Mouse (Mus musculus) forebrain, postnatal 0 days (tissue): ENCODE data around the gene Ofd1. TPM values are rescaled to one million over a fixed set of nuclear protein-coding genes. Genes with fewer than 3 reads are reported as not detected.

Experiments used
- ATAC-seq: fragments of 200-750 bp; cut with Nextera tagmentation; 2 replicates; pipeline ENCODE4 v1.8.0; 2017; ENCODE audit warnings: mild to moderate bottlenecking, moderate library complexity
- DNase-seq: peaks from one replicate; pipeline ENCODE4 v3.0.0-alpha.2; 2015
- H3K27ac ChIP-seq: fragments of 300-500 bp; sonication (generic); 2 replicates; pipeline ENCODE4 v1.5.1; 2014; ENCODE audit warnings: low read depth, mild to moderate bottlenecking, antibody characterized with exemption, low read length, moderate library complexity, mixed read lengths
- H3K27me3 ChIP-seq: fragments of 300-500 bp; sonication (generic); 2 replicates; pipeline ENCODE4 v1.6.1; 2014; ENCODE audit warnings: mild to moderate bottlenecking, low read length, mixed read lengths; ENCODE audit not compliant: insufficient read depth
- H3K36me3 ChIP-seq: fragments of 300-500 bp; sonication (generic); 2 replicates; pipeline ENCODE4 v1.6.1; 2014; ENCODE audit warnings: mild to moderate bottlenecking, moderate library complexity; ENCODE audit not compliant: insufficient read depth
- H3K4me1 ChIP-seq: fragments of 300-500 bp; sonication (generic); 2 replicates; pipeline ENCODE4 v1.6.1; 2014; ENCODE audit warnings: antibody characterized with exemption; ENCODE audit not compliant: insufficient read depth
- H3K4me2 ChIP-seq: fragments of 300-500 bp; sonication (generic); 2 replicates; pipeline ENCODE4 v1.6.1; 2014; ENCODE audit warnings: low read depth, mild to moderate bottlenecking, moderate library complexity
- H3K4me3 ChIP-seq: fragments of 300-500 bp; sonication (generic); 2 replicates; pipeline ENCODE4 v1.5.1; 2014; ENCODE audit warnings: low read depth, low read length, mixed read lengths
- H3K9ac ChIP-seq: fragments of 300-500 bp; sonication (generic); 2 replicates; pipeline ENCODE4 v1.6.1; 2014; ENCODE audit warnings: mild to moderate bottlenecking
- H3K9me3 ChIP-seq: fragments of 300-500 bp; sonication (generic); 2 replicates; pipeline ENCODE4 v1.6.1; 2016; ENCODE audit warnings: low read length
- CTCF ChIP-seq: sonication (generic); IDR thresholded peaks from 2 replicates; pipeline ENCODE4 v1.5.1; 2016; ENCODE audit warnings: antibody characterized with exemption, control low read depth, low read depth
- WGBS: fragments of 180-500 bp; shearing (Covaris S2); extraction: QIAGEN DNeasy Blood & Tissue Kit; methylation state at CpG from one replicate; pipeline ENCODE4 v1.1.7; 2014; 5-methylcytosine and 5-hydroxymethylcytosine counted together
- polyA plus RNA-seq: library from polyadenylated mRNA; unstranded; fragments of >200 nt; fragmentation: Nextera tagmentation; extraction: Ambion mirVana; gene quantifications from 2 replicates; pipeline ENCODE4 v1.2.1, GENCODE M21; 2015
- total RNA-seq: library from RNA; depleted of rRNA; stranded (reverse); fragments of >200 nt; gene quantifications from 2 replicates; pipeline ENCODE4 v1.2.3, GENCODE M21; 2014; rRNA removed

Gene Ofd1
- total RNA-seq (8.4 and 12.2 TPM in 2 replicates), polyA plus RNA-seq (5.9 and 7.3 TPM in 2 replicates)

- WGBS: 19% methylated on average over 44 of the region's 44 CpGs
- TF ChIP-seq CTCF: no peak
- Histone ChIP-seq H3K9ac (peak within 1 kb of the TSS; percentile 81), H3K36me3 (no peaks in the 10 kb centered on the region), H3K4me1 (0 out of 2 replicates have a peak, but pooled peaks cover 4% of the 10 kb centered on the region), H3K27ac (peak within 1 kb of the TSS; percentile 85), H3K9me3 (no peaks in the 10 kb centered on the region), H3K4me2 (peak within 1 kb of the TSS; percentile 55), H3K27me3 (no peaks in the 10 kb centered on the region), H3K4me3 (peak within 1 kb of the TSS; percentile 60)
- ATAC-seq (peak; percentile 100), DNase-seq (peak; percentile 94)
Observed at GRCm38 (mm10) chrX:166440616-166441063, at the start of gene Ofd1. Ofd1 (minus strand) TSS chrX:166440704.

- Histone ChIP-seq H3K4me1 (no peaks in the 10 kb centered on the region), H3K27ac (peak within 1 kb of the TSS; percentile 79), H3K4me3 (peak within 1 kb of the TSS; percentile 63), H3K9me3 (no peaks in the 10 kb centered on the region), H3K4me2 (peak within 1 kb of the TSS; percentile 55), H3K9ac (peak within 1 kb of the TSS; percentile 74), H3K27me3 (no peaks in the 10 kb centered on the region), H3K36me3 (no peaks in the 10 kb centered on the region)
- ATAC-seq: peak; percentile 99
- TF ChIP-seq CTCF: no peak
- 23% methylated on average over 41 of the region's 41 CpGs for WGBS
- peak; percentile 88 for DNase-seq
Observed at GRCm38 (mm10) chrX:166479365-166479983, 39.0 kb upstream of the Ofd1 start, which contains the start of gene Rab9. Rab9 (minus strand) TSS chrX:166479867.

- TF ChIP-seq CTCF: no peak
Observed at GRCm38 (mm10) chrX:166478631-166479364, 38.3 kb upstream of the Ofd1 start.

DNA sequence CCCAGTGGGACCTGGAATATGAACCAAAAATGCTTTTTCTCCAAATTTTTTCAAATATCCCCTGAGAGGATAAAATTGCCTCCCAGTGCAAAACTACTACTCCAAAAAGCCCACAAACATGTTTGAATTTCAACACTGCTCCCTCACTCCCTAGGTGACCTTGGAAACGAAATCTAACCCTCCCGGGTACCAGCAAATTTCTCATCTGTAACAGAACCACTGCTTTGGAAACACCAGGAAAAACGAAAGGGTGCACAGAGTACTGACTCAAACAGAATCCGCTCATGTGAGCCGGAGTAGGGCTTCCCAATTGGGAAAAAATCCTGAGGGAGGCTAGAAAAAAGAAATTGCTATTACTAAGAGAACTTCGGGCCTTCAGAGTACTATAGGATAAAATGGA lies 36.9 kb upstream of the Ofd1 start:
- WGBS: 75% methylated on average over 6 of the region's 6 CpGs
- DNase-seq (no peak), ATAC-seq (no peak)
- Histone ChIP-seq H3K4me2 (peak overlapping the region; percentile 55), H3K9me3 (no peaks in the 10 kb centered on the region), H3K27ac (no peak overlapping the region), H3K27me3 (no peaks in the 10 kb centered on the region), H3K4me1 (no peaks in the 10 kb centered on the region), H3K9ac (no peak overlapping the region), H3K4me3 (no peak overlapping the region), H3K36me3 (no peaks in the 10 kb centered on the region)
- TF ChIP-seq CTCF: no peak

More at GRCm38 (mm10) chrX:166478631-166479364, 38.3 kb upstream of the Ofd1 start:
- Histone ChIP-seq H3K4me2 (peak overlapping the region; percentile 55), H3K36me3 (no peaks in the 10 kb centered on the region), H3K9me3 (no peaks in the 10 kb centered on the region), H3K9ac (peak overlapping the region; percentile 74), H3K4me1 (no peaks in the 10 kb centered on the region), H3K4me3 (peak overlapping the region; percentile 63), H3K27me3 (no peaks in the 10 kb centered on the region), H3K27ac (peak overlapping the region; percentile 79; the same call in 1 of the 2 replicates)
- peak; percentile 3 for DNase-seq
- peak; percentile 50; the same call in 1 of the 2 replicates for ATAC-seq
- WGBS: 31% methylated on average over 28 of the region's 28 CpGs

GRCm38 (mm10) chrX:166472612-166473011 lies 32.1 kb upstream of the Ofd1 start:
- no peak overlapping the region for H3K4me3 ChIP-seq
- H3K4me1 ChIP-seq: no peaks in the 10 kb centered on the region
- H3K4me2 ChIP-seq: no peak overlapping the region
- no peaks in the 10 kb centered on the region for H3K9me3 ChIP-seq
- no peak for TF ChIP-seq CTCF
- no peak for DNase-seq
- 81% methylated on average over 6 of the region's 6 CpGs for WGBS
- no peak overlapping the region for H3K9ac ChIP-seq
- H3K27ac ChIP-seq: no peak overlapping the region
- no peaks in the 10 kb centered on the region for H3K27me3 ChIP-seq
- ATAC-seq: no peak
- H3K36me3 ChIP-seq: no peaks in the 10 kb centered on the region

DNA sequence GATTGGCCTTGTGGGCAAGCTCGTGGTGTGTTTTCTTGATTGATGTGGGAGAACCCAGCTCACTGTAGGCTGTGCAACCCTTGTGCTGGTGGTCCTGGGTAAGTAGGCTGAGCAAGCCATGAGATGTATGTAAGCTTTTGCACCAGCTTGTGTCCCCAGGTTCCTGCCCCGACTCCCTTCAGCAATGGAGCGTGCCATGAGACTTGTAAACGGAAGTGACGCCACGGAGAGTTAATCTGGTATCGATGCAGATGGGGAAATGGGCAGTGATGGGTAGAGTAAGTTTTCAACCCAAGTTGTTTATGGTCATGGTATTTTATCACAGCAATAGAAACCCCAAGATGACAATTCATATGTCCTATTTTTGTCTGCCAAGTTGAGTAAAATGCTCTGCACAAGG lies 27.8 kb upstream of the Ofd1 start:
- Histone ChIP-seq H3K4me2 (no peak overlapping the region), H3K27ac (no peak overlapping the region), H3K4me1 (no peaks in the 10 kb centered on the region), H3K9ac (no peak overlapping the region), H3K36me3 (no peaks in the 10 kb centered on the region), H3K4me3 (no peak overlapping the region), H3K9me3 (no peaks in the 10 kb centered on the region), H3K27me3 (no peaks in the 10 kb centered on the region)
- WGBS: 94% methylated on average over 7 of the region's 7 CpGs
- no peak for ATAC-seq
- TF ChIP-seq CTCF: no peak
- DNase-seq: no peak

- Histone ChIP-seq H3K36me3 (no peaks in the 10 kb centered on the region), H3K4me1 (no peaks in the 10 kb centered on the region), H3K4me2 (no peak overlapping the region), H3K9me3 (no peaks in the 10 kb centered on the region), H3K27ac (no peak overlapping the region), H3K4me3 (no peak overlapping the region), H3K9ac (no peak overlapping the region), H3K27me3 (no peaks in the 10 kb centered on the region)
- 83% methylated on average over 1 of the region's 1 CpGs for WGBS
- TF ChIP-seq CTCF: no peak
- ATAC-seq (no peak), DNase-seq (no peak)
Observed at GRCm38 (mm10) chrX:166455525-166455924, 15.0 kb upstream of the Ofd1 start.
